Mouse (Mus musculus) E14TG2a.4 (cell line): ENCODE results near the gene Stox2.

Source experiments
- CTCF ChIP-seq: conservative IDR thresholded peaks from 2 replicates; pipeline ENCODE4 v1.5.1; 2014; ENCODE audit warnings: low read length
- NANOG ChIP-seq: IDR thresholded peaks from 2 replicates; pipeline ENCODE4 v1.6.1; 2014; ENCODE audit warnings: borderline replicate concordance, low read length, mixed read lengths
- POU5F1 ChIP-seq: IDR thresholded peaks from 2 replicates; pipeline ENCODE4 v1.6.1; 2014; ENCODE audit warnings: low read length, borderline replicate concordance

DNA sequence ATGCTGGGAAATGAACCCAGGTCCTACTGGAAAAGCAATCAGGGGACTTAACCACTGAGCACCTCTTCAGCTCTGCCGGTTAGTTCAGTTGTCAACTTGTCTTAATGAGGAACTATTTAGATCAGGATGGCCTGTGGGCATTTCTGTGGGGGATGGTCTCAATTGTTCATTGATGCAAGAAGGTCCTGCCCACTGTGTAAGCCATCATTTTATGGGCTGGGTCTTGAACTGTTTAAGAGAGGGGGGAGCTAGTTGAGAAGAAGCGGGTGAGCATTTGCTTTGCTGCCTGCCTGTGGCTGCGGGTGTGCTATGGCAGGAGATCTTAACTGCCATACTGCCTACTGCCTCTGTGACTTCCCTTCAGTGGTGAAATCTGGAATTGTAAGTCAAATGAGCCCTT lies 214.1 kb downstream of the Stox2 start:
- TF ChIP-seq CTCF (no peak), POU5F1 (no peak), NANOG (no peak; the same call in 1 of the 2 replicates)
